Mouse (Mus musculus): Measurements from ENCODE around the gene Rpl13a.
"Not testable (repeated sequence)": the region's sequence is repeated elsewhere in the genome, so short reads cannot be mapped to it uniquely, and the experiment has no call there.

Gene Rpl13a

DNA sequence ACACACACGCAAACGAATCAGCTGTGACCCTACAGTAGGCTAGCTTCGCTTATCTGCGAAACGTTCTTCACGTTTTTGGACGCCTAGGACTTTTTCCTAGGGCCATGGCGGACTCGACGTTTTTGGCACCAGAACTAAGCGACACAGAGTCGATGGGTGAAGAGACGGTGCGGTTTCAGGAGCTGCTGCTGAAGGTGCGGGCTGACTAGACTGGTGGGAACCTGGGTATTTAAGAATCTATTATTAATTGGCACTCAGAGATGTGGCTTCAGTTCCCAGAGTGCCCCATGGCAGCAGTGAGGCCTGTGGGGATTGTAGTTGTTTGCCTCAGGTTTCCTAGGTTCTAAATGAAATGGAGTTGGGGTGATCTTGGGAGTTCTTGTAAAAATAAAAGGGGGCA lies 27.6 kb upstream of the Rpl13a start:
- DNase-seq (ENCODE audit: low spot score in 2 of 2) = no peak

DNA sequence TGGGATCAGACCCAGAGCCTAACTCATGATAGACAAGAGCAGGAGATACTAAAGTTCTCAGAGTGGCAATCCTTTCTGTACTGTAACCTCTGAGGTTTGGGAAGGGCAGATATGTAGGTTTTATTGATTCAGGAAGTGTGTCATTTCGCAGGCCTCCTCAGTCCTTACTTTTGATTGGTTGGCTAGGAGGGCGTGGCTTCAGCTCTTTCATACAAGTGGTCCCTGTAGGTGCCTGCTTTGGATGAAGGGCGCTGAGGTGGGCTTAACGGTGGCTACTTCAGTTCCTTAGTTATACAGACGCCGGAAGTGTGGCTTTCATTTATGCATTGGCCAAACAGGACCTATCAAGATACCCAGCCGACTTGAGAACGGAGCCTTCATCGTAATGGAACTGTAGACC lies 27.0 kb upstream of the Rpl13a start:
- no peak for DNase-seq (ENCODE audit: low spot score in 2 of 2)

DNA sequence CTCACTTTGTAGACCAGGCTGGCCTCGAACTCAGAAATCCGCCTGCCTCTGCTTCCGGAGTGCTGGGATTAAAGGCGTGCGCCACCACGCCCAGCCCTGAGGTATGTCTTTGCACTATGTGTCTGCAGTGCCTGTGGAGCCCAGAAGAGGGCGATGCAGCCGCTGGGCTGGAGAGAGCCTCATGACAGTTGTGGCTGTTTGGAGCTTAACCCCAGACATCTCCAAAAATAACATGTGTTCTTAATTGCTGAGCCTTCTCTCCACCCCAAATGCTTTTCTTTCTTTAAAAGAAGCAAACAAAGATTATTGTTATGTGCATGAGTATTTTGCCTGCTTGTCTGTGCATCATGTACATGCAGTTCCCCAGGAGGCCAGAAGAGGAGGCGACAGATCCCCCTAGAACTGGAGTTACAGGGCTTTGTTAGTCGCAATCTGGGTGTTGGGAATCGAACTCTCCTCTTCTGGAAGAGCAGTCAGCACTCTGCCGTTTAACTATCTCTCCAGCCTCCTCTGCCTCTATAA lies 26.5 kb upstream of the Rpl13a start:
- DNase-seq (ENCODE audit: low spot score in 2 of 2) = peak in 1 of 2 experiments; percentile 41

DNA sequence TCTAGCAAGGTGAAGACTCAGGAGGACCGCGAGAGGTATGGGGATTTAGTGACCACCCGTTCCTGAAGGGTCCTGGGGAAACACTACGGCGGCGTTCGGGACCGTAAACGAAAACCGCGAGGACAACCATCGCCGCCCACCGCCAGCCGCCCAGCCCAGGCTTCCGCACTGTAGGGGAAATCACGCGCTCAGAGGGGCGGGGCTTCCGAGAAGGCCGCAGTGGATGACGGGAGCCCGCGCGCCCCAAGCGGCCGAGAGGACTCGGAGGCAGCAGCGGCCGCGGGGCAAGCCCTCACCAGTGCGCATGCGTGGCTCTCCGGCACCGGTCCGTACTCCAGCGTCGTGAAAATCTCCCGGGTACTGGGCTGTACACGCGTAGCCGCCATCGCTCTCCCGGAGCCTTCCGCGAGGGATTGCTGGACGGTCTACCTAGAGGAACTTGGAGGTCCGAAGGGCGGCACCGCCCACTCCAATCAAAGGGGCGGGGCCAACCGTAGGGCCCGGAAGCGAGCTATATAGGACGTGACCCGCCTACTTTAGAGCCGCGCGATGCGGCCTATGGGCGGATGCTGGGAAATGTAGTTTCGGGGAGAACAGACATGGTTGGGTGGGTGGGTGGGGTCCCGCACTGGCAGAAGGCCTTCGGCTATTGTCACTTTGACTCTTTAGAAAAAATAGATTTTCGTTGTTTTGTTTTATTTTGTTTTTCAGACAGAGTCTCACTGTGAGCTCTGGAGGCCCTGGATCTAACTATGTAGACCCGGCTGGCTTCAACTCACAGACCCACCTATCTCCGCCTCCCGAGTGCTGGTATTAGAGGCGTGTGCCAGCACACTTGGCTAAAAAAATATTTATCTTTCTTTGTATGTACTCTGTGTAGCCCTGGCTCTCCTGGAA lies 25.8 kb upstream of the Rpl13a start, which contains the start of the genes Pih1d1 and Aldh16a1:
Gene Pih1d1 (plus strand): TSS at position 208 of the 897 bp plus-strand sequence.
Gene Aldh16a1 (minus strand): TSS at position 489 of the 897 bp plus-strand sequence.
- peak; percentile 94 to 95 for DNase-seq (ENCODE audit: low spot score in 2 of 2)

DNA sequence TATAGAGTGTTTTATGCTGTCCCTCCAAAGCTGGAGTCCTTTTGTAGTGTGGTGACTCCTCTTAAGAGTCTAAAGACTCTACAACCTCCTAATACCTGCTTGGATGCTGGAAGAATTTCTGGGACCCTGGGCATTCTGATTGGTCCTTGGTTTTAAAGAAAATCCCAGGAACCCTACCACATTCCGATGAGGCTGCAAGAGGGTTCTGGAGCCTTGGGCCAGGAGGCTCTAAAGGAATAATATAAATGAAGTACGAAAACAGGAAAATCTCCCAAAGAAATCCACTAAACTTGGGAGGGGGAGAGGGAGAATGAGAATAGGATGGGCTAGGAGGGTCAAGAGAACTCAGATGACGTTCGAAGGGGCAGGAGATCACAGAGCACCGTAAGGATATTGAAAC lies 25.0 kb upstream of the Rpl13a start:
- DNase-seq (ENCODE audit: low spot score in 2 of 2) = no peak

DNA sequence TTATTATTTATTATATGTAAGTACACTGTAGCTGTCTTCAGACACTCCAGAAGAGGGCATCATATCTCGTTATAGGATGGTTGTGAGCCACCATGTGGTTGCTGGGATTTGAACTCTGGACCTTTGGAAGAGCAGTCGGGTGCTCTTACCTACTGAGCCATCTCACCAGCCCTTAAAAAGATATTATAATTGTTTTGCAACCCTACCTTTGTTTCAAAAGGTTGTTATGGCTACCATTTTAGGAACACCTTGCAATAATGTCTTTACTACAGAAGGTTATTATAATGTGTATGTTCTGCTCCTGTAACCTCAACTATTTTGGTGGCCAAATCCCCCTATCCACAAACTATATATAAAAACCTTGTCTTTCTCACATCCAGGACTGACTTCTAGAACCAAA lies 24.5 kb upstream of the Rpl13a start:
- not testable (repeated sequence) for DNase-seq (ENCODE audit: low spot score in 2 of 2)

DNA sequence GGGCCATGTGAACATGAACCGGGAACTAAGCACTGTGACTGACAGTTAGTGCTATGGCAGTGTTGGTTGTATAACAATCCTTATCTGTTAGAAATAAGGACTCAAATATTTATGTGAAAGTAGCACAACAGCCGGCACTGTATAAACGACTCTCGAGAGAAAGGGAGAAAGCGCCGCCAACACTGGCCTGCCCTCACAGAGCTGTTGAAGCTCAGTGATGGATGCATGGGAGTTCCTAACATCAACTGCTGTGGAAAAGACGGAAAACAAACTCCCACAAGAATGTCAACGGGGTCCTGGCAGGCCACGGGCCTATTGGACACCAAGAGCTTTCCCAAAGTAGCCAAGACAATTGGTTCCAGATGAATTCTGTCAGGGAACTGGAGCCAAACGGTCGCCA lies 22.7 kb upstream of the Rpl13a start:
- peak in 1 of 2 experiments; percentile 37 for DNase-seq (ENCODE audit: low spot score in 2 of 2)

DNA sequence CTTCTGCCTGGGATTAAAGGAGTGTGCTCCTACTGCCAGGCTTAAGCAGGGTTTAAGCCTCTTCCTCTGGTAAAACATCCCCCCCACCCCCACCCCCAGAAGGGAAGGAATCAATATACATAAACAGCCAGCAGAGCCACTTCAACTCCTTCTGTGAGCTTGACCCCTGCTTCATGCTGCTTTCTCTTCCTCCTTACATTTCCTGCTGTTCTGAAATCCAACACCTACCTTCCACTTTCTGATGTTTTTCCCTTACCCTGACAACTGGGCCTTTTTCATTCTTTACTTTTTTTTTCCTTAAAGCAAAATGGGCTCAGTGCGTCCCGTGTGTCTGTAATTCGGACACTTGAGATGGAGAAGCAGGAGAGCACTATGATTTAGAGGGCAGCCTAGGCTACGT lies 21.8 kb upstream of the Rpl13a start:
- DNase-seq (ENCODE audit: low spot score in 2 of 2) = no peak

DNA sequence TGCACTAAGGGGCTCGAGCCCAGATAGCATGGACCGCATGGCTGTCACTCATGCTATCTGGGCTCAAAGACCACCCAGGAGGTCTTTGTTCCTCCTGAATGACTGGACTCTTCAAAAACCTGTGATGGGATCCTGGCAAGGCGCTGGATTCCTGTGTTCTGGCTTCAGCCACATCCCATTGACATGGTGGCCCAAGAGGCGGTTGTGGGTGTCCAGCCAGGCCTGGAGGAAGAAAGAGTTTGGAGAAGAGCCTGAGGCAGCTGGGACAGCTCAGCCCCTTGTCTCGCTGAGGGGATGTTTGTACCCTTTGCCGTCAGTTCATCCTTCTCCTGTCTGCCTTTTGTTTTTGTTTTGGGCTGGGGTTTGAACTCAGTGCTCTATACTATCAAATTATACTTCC lies 21.0 kb upstream of the Rpl13a start:
- DNase-seq (ENCODE audit: low spot score in 2 of 2) = no peak

DNA sequence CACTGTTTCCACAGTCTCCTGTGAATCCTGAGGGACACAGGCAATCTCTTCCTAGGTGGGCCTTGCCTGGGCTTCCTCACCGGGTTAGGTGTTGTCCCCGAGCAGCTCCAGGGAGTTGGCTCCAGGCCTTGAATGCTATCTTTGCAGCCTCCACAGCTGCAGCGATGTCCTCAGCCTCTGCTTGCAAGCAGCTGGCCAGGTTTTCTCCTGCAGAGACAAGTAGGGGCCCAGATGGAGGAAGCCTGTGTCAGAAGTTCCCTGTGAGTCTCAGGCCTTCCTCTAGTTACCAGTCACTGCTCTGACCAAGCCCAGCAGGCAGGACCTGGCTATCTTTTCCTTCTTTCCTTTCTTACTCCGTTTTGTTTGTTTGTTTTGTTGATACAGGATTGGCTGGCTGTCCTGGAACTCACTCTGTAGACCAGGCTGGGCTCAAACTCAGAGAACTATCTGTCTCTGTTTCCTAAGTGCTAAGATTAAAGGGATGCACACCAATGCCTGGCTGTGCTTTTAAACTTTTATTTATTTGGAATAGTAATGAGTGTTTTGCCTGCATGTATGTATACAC lies 20.1 kb upstream of the Rpl13a start:
- no peak for DNase-seq (ENCODE audit: low spot score in 2 of 2)

DNA sequence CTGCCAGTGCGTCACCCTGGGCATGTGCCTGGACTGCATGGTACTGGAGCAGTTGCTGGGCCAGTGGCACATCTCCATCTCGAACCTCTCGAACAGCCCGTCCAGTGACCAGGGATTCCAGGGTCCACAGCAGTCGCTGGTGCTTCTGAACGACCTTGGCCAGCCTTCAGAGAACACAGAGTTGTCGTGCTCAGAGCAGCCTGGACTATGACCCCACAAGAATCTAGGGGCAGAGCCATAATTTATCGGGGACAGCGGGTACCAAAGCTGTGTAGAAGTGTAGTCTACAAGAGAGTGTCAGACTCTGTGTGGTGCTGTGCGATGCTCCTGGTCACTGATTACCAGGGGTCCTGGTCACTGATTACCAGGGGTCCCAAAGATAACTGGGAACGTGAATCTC lies 19.3 kb upstream of the Rpl13a start:
- no peak for DNase-seq (ENCODE audit: low spot score in 2 of 2)

DNA sequence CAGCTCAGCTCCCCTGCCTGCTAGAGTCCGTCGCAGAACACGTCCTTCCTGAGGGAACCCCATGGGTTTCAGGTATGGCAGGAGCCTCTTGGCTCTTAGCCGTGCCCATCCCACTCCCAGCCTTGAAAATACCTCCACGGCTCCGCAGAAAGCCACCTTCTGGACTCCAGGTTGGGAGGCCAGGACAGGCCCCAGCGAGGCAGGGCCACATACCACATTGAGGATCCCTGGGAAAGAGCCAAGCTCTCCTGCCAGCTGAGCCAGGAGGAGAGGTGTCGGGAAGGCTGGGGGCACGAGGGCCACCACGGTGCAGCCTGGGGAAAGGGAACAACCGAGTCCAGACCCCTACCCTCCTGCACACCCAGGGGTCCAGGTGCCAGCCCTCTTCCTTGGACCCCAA lies 18.7 kb upstream of the Rpl13a start:
- DNase-seq (ENCODE audit: low spot score in 2 of 2) = no peak

DNA sequence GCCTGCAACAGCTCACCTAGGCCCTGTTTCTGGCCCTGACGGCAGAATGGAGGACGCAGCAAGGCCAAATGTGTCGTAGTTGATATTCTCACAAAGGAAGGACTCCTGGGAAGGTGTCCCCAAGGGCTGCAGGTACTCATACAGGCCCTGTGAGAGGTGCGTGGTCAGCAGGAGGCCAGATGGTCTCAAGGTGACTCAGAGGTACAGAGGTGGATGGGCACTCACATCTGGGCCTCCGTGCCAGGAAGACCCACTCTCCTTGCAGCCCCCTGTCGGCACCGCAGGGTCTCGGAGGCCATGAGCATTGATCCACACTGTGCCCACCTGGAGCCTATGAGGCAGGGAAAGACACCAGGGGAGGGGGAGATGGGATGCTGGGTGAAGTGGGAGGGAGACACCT lies 16.9 kb upstream of the Rpl13a start:
- DNase-seq (ENCODE audit: low spot score in 2 of 2) = no peak

DNA sequence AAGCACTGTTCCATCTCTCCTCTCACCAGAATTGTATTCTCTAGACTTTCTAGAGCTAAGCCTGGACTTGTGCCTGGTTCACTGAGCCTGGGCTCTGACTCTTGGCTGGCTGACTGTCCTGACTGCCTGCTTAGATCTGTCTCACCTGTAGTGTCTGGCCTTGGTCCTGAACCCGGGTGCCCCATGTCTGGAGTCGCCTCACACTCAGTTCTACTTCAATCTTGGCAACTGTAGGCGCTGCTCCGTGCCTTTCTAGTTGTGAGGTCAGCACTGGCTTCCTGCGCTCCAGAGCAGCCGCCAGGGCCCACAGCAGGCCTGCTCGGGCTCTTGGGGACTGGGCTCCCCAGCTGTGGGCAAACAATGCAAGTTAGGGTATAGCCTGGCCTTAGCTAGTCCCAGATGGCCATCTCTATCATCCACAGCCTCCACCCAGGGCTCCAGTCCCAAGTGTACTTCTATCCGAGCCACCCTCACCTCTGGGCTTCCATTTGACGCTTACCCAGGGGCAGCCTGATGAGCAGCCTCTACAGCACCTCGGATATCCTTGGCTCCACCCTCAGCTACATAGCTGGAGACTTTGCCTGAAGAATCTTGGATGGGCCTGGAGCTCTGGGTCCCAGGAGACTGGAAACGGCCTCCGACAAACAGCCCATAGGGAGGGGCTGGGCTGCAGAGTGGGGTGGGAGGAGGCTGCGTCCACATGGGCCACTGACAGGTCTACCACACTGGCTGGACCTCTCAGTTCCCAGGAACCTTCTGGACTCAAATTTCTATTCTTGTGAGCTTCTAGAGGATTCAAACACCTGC lies 16.0 kb upstream of the Rpl13a start:
- no peak for DNase-seq (ENCODE audit: low spot score in 2 of 2)

DNA sequence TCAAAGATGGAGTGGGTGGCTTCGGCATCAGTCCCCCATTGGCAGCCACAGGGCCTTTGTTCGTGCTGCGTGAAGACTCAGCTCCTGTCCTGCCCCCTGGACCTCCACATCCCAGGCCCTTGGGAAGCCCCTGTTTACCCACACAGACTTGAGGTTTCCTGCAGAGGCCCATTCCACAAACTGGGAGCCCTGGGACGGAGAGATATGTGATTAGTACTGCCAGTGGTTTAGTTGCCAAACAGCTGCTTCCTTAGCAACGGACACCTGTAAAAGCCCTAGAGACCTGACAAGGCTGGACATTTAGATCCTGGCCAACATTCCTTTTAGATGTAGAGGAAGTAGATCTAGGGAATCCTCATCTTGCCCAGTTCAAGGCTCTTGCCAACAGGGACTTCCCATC lies 13.4 kb upstream of the Rpl13a start:
- no peak for DNase-seq (ENCODE audit: low spot score in 2 of 2)

DNA sequence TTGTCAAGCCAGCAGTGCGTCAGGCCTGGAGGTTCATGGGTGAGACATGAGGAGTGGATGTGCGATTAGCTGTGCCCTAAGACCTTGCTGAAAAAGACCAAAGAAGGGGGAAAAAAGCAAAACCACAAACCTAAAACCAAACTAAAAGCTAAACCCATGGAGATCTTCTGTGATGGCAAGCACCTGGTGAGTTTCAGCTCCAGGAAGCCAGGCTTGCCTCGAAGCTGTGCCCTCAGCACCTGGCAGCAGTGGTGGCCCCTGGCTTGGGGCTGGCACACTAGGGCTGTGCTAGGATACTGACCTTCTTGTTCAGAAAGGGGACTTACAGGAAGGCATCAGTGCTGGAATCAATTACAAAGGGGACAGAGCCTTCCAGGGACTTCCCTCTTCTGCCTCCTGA lies 12.8 kb upstream of the Rpl13a start:
- no peak for DNase-seq (ENCODE audit: low spot score in 2 of 2)

DNA sequence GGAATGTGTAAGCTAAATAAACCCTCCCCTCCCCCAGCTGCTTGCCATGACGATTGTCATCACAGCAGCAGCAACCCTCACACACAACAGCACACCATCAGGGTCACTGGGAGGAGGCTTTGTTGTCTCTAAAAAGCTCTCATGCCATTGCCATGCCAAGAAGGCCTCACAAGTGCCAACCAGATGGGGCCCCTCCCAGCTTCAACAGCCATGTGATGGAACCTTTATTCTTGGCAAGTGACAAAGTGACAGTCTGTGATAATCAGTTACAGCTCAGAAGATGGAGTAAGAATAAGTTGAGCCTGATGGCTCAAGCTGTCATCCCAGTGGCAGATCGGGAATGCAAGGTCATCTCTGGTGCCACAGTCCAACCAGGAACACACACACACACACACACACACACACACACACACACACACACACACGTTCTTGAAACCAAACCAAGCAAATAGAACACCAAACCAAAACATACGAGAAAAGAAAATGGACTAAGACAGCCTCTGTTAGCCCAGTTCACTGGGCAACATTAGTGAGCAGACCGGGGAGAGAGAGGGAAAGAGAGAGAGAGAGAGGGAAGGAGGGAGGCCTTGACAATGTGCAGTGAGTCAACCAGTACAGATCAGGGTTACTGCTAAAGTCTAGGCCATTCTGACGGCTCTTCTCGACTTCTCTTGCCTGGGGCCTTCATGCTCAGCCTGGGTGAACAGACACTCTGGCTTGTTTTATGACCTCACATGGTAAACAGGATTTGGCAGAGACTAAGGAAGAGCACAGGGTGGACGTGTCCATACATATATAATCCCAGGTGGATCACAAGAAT lies 11.6 kb upstream of the Rpl13a start:
- DNase-seq (ENCODE audit: low spot score in 2 of 2) = no peak

DNA sequence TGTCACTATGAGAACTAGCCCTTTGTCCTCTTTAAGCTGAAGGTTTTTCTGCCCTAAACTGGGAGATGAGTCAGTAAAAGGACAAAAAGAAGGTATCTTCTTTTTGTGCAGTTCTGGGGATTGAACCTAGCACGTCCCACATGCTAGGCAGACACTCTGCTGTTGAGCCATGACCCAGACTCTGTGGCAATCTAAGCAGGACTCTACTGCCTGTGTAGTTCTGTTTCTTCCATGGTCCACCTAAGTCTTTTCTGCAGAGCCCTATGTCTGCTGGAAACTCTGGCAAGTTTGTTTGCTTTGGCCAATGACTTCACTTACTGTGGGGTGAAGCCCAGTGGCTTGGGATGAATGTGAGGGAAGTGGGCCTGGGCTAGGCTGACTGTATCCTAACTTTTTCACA lies 9.8 kb upstream of the Rpl13a start:
- no peak for DNase-seq (ENCODE audit: low spot score in 2 of 2)

DNA sequence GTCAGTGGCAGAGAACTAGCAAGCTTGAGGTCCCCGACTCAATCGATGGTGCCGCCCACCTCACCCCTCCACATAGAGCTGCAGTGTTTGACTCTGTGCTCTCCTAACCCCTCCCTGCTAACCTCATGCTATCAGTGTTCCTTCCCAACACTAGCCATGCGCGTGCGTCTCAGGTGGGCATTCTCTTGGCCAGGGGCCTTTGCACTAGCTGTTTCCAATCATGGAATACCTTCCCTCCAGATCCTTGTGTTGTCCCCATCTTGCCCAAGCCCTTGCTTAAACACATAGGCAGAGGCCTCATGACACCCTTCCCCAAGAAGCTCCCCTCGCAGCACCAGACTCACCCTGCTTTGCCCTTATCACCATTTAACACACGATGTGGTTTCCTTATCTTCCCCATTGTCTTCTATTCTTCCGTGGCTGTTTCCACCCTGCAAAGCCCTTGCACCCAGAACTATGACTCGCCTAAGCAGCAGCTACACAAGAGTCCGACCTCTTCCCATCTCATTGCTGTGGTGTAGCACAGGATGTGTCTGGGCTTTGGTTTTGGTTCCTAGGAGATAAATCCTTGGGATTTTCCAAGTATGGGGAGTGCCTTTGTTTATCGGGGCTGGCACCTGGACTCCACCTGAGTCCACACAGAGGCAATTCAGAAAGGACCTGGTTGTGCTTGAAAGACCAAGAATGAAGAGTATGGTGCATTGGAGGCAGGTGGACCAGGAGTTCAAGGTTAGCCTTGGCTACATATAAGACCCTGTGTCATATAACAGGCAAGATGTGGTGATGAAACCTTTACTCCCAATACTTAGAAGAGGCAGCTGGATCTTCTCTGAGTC lies 8.8 kb upstream of the Rpl13a start:
- DNase-seq (ENCODE audit: low spot score in 2 of 2) = no peak

DNA sequence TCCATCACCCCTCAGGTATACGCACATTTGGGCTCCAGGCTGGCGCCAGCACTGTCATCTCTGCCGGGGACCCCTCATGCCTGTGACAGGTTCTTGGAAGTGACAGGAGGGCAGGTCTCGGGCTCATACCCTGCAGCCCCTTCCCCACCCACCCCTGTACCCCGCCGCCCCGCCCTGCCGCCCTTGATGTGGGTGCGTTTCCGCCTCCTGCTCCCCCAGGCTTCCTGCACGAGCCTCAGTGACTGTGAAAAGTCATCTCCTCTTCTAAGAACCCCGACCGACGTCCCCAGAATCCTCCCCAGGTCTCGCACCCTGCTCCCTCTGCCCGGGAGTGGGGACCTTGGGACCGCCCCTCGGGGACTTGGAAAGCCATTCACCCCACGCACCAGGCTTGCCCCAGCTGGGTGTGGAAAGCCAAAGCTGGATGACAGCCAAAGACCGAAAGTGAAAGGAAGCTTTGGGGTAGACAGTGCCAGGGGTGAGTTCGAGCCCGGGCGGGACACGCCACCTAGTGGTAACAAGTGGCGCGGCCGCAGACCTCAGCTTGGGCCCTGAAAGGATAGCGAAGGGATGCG lies 7.5 kb upstream of the Rpl13a start, which contains the start of the genes Gm45713 and Flt3l:
Gene Gm45713 (minus strand): TSS at position 239 of the 575 bp plus-strand sequence.
Gene Flt3l (minus strand): TSS at position 440 of the 575 bp plus-strand sequence.
- DNase-seq (ENCODE audit: low spot score in 2 of 2) = peak; percentile 90 to 91

Data from urinary bladder, adult 18-20 months (tissue).